Mouse (Mus musculus) ovary, postnatal 10 days (tissue): Measurements from ENCODE around the gene Cdk6.
"Not testable (repeated sequence)": the region's sequence is repeated elsewhere in the genome, so short reads cannot be mapped to it uniquely, and the experiment has no call there.

Experiments used
- DNase-seq: peaks from one replicate; pipeline ENCODE4 v3.0.0; 2022; ENCODE audit warnings: low spot score

Gene Cdk6

GRCm38 (mm10) chr5:3380692-3381233, 39.5 kb downstream of the Cdk6 start:
- DNase-seq = no peak

DNA sequence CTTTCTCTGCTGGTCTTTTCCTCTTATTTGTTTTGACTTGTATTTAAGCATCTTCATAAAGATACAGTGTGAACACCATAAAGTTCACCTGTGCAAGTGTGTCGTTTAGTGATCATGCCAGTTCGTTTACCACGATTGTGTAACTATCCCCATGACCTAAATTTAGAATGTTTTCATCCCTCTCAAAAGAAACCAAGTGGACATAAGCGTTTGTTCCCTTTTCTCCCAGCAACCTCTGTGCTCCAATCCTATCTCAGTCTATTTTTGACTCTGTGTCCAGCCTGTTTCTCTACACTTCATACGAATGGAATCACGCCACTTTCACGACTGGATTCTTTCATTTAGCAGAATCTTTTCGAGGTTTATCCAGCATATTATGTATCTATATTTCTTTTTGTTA, 40.5 kb downstream of the Cdk6 start:
- no peak for DNase-seq

DNA sequence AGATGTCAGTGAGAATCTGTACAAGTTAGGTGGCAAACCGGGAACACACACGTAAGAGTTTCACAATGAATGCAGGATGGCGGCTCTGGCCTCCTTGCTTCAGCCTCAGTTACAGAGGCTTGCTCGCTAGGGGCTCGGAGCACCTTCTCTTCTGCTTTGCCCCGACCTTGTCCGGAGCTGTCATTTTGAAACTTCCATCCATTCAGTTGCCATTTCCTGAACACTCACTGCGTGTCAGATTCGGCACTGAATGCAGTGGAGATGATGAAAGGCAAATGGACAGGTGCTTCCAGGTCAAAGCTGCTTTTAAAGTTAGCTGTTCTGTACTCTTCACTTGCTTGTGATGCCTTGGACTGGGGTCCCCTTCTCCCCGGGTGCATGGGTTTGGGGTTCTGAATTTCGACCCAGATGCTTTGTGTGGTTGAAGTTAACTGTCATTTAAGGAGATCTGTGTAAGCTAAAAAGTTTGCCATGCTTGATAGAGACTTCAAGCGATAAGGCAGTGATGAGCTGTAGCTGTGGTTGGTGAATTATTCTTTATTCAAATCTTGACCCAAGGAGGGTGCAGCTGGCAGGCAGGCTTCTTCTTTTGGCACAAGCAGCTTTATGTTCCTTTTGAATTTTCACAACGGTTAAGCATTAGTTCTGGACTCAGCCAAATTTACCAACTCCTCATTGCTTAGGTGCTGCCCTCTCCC, 41.2 kb downstream of the Cdk6 start:
- no peak for DNase-seq

GRCm38 (mm10) chr5:3383547-3383946, 42.3 kb downstream of the Cdk6 start:
- no peak for DNase-seq

DNA sequence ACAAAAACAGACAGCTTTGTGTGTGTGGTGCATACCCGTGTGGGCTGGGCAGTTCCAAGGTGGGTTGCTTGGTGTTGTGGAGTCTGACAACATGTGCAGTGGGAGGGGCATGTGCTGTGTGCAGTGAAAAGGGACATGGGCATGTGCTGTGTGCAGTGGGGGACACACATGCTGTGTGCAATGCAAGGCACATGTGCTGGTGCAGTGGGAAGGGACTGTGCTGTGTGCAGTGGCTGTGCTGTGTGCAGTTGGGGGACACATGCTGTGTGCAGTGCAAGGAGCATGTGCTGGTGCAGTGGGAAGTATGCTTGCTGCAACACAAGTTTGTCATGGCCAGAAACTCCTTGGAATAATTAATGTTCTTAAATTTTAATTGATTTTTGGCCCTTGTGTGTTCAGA, 43.8 kb downstream of the Cdk6 start:
- no peak for DNase-seq

DNA sequence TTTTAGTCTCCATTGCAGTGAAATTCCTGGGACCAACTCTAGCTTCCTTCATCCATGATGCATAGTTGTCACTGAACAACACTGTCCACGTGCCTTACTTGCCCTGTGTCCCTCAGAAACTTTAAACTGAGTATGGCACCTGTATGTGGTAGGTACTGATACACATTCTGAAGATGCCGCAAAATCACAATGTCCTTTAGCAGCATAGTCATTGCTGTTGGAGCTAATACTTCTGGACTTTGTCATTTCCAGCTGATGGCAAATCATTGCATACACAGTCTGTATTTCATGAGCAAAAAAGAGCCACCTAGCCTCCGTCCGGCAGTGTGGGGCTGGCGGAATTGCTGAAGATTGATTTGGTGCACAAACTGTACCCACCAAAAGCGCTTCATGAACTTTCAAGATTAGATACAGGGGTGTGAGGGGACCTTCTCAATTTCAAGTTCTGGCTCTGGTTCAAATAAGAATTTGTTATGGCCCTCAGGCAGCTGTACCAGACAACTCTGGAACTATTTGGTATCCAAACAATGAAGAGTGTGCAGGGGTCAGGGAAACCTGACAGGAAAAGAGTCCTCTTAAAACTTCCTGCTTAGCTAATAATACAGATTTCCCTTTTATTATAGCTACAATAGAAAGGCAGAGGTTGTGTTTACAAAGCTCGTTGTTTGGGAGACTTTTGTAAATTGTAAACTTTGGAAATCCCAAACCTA, 44.9 kb downstream of the Cdk6 start:
- no peak for DNase-seq

DNA sequence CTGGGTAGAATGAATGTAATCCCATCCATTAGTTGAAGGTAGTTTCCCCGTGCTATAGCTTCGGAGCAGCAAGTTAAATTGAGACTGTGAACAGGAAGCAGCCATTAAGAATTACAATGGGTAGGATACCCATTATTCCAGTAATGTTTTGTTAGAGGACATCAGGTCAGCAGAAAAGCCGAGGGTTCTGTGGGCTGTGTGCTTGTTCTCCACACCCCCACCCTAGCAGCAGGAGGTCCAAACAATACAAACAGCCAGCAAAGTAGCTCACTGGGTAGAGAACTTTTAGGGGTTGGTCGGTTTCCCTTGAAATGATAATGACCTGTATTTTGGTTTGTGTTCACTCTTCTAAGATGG, 45.4 kb downstream of the Cdk6 start:
- DNase-seq = no peak

GRCm38 (mm10) chr5:3387138-3387537, 45.9 kb downstream of the Cdk6 start:
- no peak for DNase-seq

GRCm38 (mm10) chr5:3392856-3393255, 51.6 kb downstream of the Cdk6 start:
- DNase-seq = no peak

- DNase-seq = no peak
Observed at GRCm38 (mm10) chr5:3394145-3394544, 52.9 kb downstream of the Cdk6 start.

DNA sequence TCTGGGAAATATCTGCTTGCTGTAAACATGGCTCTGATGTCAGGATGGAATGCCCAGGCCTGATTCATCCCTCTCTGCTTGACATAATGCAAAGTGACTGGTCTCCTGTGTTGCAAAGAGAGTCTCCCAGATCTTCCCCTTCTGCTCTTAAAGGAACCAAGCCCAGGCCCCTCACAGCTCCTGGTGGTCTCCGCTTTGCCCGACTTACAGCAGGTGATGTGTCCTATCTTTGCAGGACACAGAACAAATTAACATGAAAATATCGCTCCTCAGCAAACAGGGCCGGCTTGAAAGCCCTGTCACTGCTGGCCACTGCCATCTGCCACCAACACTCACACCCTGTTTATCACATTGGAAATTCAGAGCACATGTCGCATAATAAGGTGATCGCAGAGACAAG, 53.7 kb downstream of the Cdk6 start:
- DNase-seq = no peak

DNA sequence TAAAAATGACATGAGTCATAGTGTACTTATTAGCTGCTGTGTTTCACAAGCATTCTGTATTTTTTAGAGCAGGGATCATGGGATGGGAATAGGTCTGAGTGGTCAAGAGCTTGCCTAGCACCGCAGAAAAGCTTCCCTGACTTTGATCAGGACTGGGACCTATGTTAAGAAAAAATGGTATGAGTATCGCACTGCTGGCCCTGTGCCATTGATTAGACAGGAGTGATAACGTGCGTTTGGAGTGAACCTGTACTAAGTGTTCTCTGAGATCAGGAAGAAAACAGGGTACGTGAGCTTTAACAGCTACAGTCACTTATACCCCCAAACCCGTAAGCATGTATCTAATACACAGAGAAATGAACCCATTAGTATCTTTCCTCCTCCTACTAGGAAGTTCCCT, 54.9 kb downstream of the Cdk6 start:
- DNase-seq = no peak

- DNase-seq = no peak
Observed at GRCm38 (mm10) chr5:3396910-3397575, 55.8 kb downstream of the Cdk6 start.

DNA sequence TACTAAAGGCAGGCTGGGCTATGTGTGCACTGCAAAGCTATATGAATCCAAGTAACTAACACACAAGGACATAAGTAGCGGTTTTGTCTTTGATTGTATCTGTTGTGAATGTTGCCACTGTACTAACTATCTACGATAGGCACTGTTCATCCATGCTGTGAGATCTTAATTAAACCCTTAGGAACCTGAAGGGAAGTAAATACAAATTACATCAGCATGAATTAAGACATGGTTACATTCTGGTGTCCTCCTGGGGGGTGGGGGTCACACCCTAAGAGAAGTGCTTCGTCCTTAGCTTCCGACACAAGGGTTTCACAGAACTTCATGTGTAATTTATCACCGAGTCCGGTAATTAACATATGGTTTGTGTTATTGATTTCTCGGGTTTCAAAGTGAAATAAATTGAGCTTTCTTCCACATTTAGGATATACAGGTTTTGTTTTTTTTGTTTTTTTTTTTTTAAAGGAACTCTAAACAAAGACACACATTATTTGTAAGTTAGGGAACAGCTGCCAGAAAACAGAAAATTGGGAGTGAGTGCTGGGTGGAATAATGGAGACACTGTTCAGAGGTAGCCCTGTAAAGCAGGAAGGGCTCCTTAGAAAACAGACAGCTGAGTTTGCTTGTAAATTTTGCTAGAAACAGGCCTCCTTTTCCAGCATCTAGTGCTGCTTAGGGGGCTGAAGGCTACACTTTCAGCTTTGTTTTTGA, 58.7 kb downstream of the Cdk6 start:
- no peak for DNase-seq

DNA sequence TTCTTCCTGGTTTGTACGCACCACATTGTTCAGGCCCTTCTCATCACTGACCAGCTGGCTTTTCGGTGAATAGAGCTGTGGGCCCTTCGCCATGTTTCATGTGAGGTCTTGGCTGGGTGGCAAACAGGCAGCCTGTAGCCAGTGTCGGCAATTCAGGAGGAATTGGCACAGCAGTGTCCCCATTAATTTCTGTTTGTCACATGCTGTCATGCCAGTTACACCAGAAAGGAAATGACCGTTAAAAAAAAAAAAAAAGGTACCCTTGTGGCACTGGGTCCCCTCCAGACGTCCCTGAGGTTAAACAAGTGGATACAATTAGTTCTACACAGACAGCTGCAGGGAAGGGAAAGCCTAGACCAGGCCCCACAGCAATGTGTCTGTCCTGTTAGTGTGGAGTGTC, 63.8 kb downstream of the Cdk6 start:
- no peak for DNase-seq

DNA sequence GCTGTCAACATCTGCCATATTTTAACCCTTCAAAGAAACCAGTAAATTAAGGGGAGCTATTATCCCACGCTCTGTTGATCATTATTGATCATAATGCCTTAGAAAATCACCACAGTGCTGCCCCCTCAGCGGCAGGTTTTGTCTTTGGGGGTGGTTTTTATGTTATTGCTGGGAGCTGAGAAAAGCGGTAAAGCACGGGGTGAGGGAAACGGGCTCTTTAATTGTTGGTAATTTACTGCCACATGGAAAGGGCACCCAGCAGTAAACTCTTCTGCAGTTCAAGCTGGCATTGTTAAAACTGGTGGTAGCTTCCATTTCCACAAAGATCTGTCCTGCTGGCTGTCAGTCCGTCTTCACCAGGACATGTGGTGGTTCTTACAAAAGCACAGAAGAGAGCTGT, 64.2 kb downstream of the Cdk6 start:
- no peak for DNase-seq

- DNase-seq = no peak
Observed at GRCm38 (mm10) chr5:3407926-3408325, 66.6 kb downstream of the Cdk6 start.

DNA sequence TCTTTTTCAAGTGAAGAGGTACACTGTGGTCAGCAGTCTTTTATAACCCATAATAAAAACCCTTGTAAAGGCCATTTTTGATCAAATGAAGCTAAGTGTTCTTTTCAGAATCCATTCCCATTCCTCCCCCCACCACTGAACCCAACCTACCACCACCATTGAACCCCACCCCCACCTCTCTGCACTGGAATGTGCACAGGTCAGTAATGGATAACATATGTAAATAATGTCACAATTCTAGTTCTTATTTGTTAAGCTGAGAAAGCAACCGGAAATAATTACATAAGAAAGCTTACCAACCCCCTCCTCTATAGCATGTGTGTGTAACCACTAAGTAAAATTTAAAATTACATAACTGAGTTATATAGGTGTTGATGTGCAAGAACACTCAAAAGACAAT, 76.9 kb downstream of the Cdk6 start:
- not testable (repeated sequence) for DNase-seq

DNA sequence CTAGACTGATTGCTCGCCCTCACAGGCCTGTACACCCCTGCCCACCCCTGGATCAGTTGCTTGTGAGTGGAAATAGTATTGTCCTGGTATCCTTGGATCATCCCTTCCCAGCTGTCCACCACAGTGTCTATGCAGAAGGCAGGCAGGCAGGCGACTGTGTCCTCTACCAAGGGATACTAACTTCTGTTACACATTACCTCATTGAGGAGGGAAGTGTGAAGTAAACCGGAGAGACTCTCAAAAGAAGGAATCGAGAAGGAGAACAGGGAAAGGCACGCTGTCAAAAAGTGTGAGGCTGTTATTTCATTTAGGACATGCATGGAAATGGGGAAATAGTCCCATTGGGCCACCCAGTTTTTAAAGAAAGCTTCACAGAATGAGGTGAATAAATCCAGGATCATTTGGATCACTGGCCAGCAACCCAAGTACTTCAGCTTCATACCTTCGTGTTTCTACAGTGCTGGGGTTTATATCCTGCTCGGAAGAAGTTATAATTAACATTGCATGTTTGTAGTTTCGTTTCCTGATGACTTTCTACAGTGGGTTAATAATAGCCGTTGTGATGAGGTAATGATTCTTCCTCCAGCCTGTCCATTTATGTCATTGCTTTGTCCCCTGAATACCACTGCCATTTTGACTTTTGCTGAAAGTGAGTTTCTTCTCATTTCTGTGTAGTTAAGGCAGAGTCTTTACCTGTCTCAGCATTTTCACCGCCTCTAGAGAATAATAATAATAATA, 79.0 kb downstream of the Cdk6 start:
- no peak for DNase-seq

- no peak for DNase-seq
Observed at GRCm38 (mm10) chr5:3420832-3421228, 79.5 kb downstream of the Cdk6 start.

DNA sequence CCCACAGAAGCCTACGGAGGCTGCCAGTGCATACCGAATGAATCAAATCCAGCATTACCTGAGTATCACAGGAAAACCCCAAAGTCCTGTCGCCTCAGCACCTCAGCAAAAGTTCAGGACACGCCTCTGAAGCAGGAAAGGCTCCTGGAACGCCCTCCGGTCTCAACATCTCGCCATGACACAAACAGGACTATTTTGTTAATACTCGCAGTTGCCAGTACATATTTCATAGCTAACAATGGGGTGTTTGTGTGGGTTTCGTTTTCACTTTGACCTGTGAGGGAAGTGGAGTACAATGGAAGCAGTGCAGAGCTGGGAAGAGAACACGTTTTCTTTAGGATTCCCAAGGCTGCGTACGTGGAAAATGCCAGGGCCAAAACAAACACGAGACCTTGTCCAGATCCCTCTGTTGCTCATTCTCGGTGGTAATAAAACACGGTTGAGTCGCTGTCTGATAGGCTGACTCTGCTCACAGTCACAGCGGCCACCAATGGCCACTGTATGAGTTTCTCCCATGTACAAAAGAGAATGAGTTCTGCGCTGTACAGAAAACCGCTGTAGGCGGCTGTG, 91.9 kb downstream of the Cdk6 start:
- not testable (repeated sequence) for DNase-seq
